Comparison of ENCODE assay signal across 16 mouse cellular contexts in genomic region chr16:97874376-97874775, GRCm38 (mm10).
"Had no signal": no experiment of that assay in that cellular context is flagged by ENCODE, and none has a peak within 500 bp of the region (broad histone marks: within the 10 kb centered on the region; RNA-seq: fewer than 3 reads in every experiment).

No protein-coding gene starts in this region.

- H3K9ac ChIP-seq: neural tube, embryonic 13.5 days; neural tube, embryonic 15.5 days; stomach, embryonic 15.5 days had no signal

- H3K4me2 ChIP-seq: neural tube, embryonic 13.5 days; neural tube, embryonic 15.5 days; stomach, embryonic 15.5 days had no signal

- H3K27me3 ChIP-seq: neural tube, embryonic 13.5 days; neural tube, embryonic 15.5 days; stomach, embryonic 15.5 days had no signal

- H3K27ac ChIP-seq: neural tube, embryonic 13.5 days; neural tube, embryonic 15.5 days; stomach, embryonic 15.5 days; stomach, postnatal 0 days had no signal

- DNase-seq: retina, postnatal 1 day; right cerebral cortex, adult 18-20 months; right cerebral cortex, postnatal 14 days; right cerebral cortex, postnatal 25 days; right cerebral cortex, postnatal 4 days; spleen, adult 18-20 months; thymus, adult 18-20 months; thymus, adult 2 months; thymus, postnatal 14 days; thymus, postnatal 25 days; thymus, postnatal 36 days; thymus, postnatal 4 days had no signal

- H3K9me3 ChIP-seq: neural tube, embryonic 13.5 days; neural tube, embryonic 15.5 days; stomach, embryonic 15.5 days had no signal

- H3K4me1 ChIP-seq: neural tube, embryonic 13.5 days; neural tube, embryonic 15.5 days; stomach, embryonic 15.5 days had no signal

- H3K4me3 ChIP-seq: neural tube, embryonic 13.5 days; neural tube, embryonic 15.5 days; stomach, embryonic 15.5 days had no signal
